Mouse (Mus musculus): ENCODE results near the gene Ogfrl1.
"Not testable (repeated sequence)": the region's sequence is repeated elsewhere in the genome, so short reads cannot be mapped to it uniquely, and the experiment has no call there.

The Ogfrl1 gene

GRCm38 (mm10) chr1:23397623-23398022, at the start of gene Ogfrl1:
Gene Ogfrl1 (minus strand): TSS chr1:23397772.
- DNase-seq (ENCODE audit: low read depth in 2 of 2, low spot score in 2 of 2), result no peak

GRCm38 (mm10) chr1:23445736-23446424, 48.3 kb upstream of the Ogfrl1 start:
- DNase-seq (ENCODE audit: low read depth in 2 of 2, low spot score in 2 of 2), result no peak

- no peak for DNase-seq (ENCODE audit: low read depth in 2 of 2, low spot score in 2 of 2)
These were observed 36.0 kb upstream of the Ogfrl1 start for GRCm38 (mm10) chr1:23433612-23434011.

- no peak for DNase-seq (ENCODE audit: low read depth in 2 of 2, low spot score in 2 of 2)
These were observed 28.9 kb upstream of the Ogfrl1 start for GRCm38 (mm10) chr1:23426447-23426846.

GRCm38 (mm10) chr1:23418941-23419340, 21.4 kb upstream of the Ogfrl1 start:
- no peak for DNase-seq (ENCODE audit: low read depth in 2 of 2, low spot score in 2 of 2)

GRCm38 (mm10) chr1:23418059-23418458, 20.5 kb upstream of the Ogfrl1 start:
- DNase-seq (ENCODE audit: low read depth in 2 of 2, low spot score in 2 of 2), result no peak

GRCm38 (mm10) chr1:23417562-23417961, 20.0 kb upstream of the Ogfrl1 start:
- no peak for DNase-seq (ENCODE audit: low read depth in 2 of 2, low spot score in 2 of 2)

- no peak for DNase-seq (ENCODE audit: low read depth in 2 of 2, low spot score in 2 of 2)
These were observed 14.0 kb upstream of the Ogfrl1 start for GRCm38 (mm10) chr1:23411533-23411932.

GRCm38 (mm10) chr1:23409960-23410359, 12.4 kb upstream of the Ogfrl1 start:
- no peak for DNase-seq (ENCODE audit: low read depth in 2 of 2, low spot score in 2 of 2)

GRCm38 (mm10) chr1:23402401-23402800, 4.8 kb upstream of the Ogfrl1 start:
- DNase-seq (ENCODE audit: low read depth in 2 of 2, low spot score in 2 of 2), result no peak

- DNase-seq (ENCODE audit: low read depth in 2 of 2, low spot score in 2 of 2), result no peak
These were observed 2.0 kb upstream of the Ogfrl1 start for GRCm38 (mm10) chr1:23399552-23399951.

- not testable (repeated sequence) for DNase-seq (ENCODE audit: low read depth in 2 of 2, low spot score in 2 of 2)
These were observed 3.2 kb downstream of the Ogfrl1 start for GRCm38 (mm10) chr1:23394356-23394755.

- DNase-seq (ENCODE audit: low read depth in 2 of 2, low spot score in 2 of 2), result no peak
These were observed 5.8 kb downstream of the Ogfrl1 start for GRCm38 (mm10) chr1:23391744-23392143.

- no peak for DNase-seq (ENCODE audit: low read depth in 2 of 2, low spot score in 2 of 2)
These were observed 13.2 kb downstream of the Ogfrl1 start for GRCm38 (mm10) chr1:23384326-23384725.

- DNase-seq (ENCODE audit: low read depth in 2 of 2, low spot score in 2 of 2), result peak; percentile 21 to 27
These were observed 14.5 kb downstream of the Ogfrl1 start for GRCm38 (mm10) chr1:23382806-23383653.

GRCm38 (mm10) chr1:23382461-23382805, 15.1 kb downstream of the Ogfrl1 start:
- no peak for DNase-seq (ENCODE audit: low read depth in 2 of 2, low spot score in 2 of 2)

GRCm38 (mm10) chr1:23382037-23382436, 15.5 kb downstream of the Ogfrl1 start:
- no peak for DNase-seq (ENCODE audit: low read depth in 2 of 2, low spot score in 2 of 2)

- no peak for DNase-seq (ENCODE audit: low read depth in 2 of 2, low spot score in 2 of 2)
These were observed 17.4 kb downstream of the Ogfrl1 start for GRCm38 (mm10) chr1:23379911-23380740.

GRCm38 (mm10) chr1:23379321-23379720, 18.3 kb downstream of the Ogfrl1 start:
- no peak for DNase-seq (ENCODE audit: low read depth in 2 of 2, low spot score in 2 of 2)

GRCm38 (mm10) chr1:23377572-23377971, 20.0 kb downstream of the Ogfrl1 start:
- no peak for DNase-seq (ENCODE audit: low read depth in 2 of 2, low spot score in 2 of 2)

GRCm38 (mm10) chr1:23374156-23374555, 23.4 kb downstream of the Ogfrl1 start:
- DNase-seq (ENCODE audit: low read depth in 2 of 2, low spot score in 2 of 2), result no peak

- DNase-seq (ENCODE audit: low read depth in 2 of 2, low spot score in 2 of 2), result no peak
These were observed 32.0 kb downstream of the Ogfrl1 start for GRCm38 (mm10) chr1:23365614-23366013.
